Mouse (Mus musculus) monocyte, adult 5-6 weeks (primary cell): ENCODE data around the gene Macrod2. TPM values are rescaled to one million over a fixed set of nuclear protein-coding genes. Genes with fewer than 3 reads are reported as not detected.

ENCODE experiments used
- ATAC-seq: fragments of 153-309, 156-312 bp; replicated peaks from 2 replicates; pipeline ENCODE4 v1.8.0; 2017; ENCODE audit warnings: mild to moderate bottlenecking; ENCODE audit not compliant: low TSS enrichment, insufficient number of reproducible peaks, severe bottlenecking, poor library complexity, low FRiP score
- total RNA-seq: library from RNA; stranded (forward); fragments of 200-1000, 200-491, 200-594 nt; gene quantifications from 3 replicates; pipeline ENCODE4 v1.2.3, GENCODE M21; 2017

The Macrod2 gene
- total RNA-seq, 1 experiment from 2014 or later, result 7.0 TPM

DNA sequence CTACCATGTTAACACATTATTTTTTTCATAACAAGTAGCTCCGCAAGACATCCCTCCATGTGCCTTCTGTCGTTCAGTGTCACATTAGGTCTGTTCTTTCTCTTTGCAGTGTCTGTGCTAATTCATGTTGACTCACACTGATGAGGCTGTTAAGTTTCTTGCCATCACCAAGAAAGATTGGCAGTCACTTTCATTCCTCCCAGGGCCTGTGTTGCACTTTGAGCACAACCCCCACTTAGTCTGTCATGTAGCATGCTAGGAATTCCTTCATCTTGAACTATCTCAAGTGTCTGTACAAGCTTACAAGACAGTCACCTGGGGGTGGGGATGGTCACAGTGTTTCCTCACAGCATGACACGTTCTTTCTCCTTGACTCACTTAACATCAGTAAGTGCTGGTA lies 696.2 kb downstream of the Macrod2 start:
- no peak for ATAC-seq

DNA sequence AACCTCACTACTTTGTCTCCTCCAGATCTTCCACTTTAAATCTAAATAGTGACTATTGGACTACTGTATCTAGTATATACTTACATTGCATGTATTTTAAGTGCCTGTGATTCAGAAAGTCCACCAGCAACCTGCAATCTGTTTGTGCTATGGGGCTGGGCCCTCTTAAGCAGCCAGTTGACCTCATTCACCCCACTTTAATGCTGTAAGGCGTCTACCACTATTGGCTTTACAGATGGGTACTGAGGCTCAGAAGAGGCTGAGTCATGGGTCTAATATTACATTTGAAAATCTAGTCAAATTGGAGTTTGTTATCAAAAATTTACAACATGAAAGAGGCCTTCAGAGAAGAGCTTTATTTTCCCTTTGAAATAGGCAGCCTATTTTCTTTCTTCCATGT lies 722.5 kb downstream of the Macrod2 start:
- no peak for ATAC-seq

DNA sequence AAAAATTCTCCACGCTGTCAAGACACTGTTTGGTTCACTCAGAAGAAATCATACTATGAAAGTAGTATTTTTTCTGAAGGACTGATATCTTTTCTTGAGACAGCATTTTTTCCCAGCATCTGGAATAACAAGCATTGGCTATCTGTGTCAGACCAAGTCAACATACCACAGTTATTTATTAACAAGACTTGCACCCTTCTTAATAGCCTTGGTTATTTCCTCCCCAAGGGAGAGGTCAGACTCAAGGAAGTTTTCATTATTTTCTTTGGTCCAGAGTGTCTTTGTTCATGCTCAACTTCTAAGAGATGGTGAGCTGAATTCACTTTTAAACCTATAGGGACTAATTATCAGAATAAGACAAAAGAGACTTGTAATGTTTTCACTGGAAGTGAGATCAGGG lies 728.8 kb downstream of the Macrod2 start:
- no peak for ATAC-seq

DNA sequence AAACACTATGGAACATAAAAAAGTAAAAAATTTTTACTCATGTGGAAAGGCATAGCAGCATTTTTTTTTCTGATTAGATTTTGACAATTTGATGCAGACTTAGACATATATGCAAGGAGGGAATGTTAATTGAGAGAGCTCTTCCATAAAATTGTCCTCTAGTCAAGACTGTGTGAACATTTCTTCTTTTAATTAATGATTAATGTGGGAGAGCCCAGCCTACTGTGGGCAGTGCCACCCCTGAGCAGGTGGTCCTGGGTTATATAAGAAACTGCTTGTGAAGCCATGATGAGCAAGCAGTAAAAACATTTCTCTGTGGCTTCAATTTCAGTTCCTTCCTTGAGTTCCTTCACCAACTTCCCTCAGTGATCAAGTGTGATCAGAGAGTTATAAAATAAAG lies 730.5 kb downstream of the Macrod2 start:
- ATAC-seq, result no peak

DNA sequence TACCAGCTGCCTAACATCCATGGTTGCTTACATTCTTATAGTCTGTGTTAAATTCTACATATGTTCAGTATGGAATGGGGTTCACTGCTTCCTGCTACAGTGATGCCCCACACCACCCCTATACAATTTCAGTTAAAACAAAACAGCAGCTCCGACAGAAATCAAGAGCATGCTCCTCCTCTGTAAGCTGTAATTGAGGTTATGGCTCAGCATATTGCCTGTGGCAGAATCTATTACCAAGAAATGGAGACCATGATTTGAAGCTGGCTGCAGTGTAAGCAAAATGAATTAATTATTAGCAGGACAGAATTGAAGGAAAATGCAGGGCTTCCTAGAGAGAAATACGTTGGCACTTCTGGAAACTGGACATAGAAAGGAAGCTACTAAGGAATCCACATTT lies 747.2 kb downstream of the Macrod2 start:
- ATAC-seq, result no peak

DNA sequence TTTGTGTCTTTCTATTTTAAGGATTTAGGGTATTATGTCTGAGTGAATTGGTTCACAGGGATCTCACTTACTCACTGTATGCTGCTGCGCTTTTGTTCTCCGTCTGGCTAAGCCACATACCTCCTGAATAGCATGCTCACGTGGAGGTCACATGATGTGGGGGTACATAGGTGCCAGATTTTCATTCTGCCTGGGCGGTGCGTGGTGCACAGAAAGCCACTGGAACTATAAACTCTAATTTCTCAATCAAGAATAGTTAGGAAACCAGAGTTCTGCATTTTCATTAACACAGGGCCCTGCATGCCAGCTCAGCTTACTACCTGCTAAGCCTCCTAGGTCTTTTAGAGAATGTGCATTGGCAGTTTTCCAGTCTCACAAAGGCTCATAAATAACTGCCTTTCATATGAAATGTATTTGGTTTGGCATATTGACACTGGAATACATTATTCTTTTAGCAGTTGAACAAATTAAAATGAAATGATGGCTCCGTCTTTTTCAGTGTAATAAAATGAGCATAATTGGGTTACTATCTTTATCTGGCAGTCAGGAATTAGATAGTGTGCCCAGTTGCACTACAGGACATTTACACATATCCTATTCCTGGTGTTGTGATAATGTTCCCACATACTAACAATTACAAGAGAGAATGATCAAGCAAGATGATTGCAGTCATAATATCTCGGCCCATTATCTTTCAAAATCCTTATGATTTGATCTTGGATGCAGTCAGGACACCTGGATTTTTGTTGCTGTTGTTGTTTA lies 757.1 kb downstream of the Macrod2 start:
- no peak for ATAC-seq

DNA sequence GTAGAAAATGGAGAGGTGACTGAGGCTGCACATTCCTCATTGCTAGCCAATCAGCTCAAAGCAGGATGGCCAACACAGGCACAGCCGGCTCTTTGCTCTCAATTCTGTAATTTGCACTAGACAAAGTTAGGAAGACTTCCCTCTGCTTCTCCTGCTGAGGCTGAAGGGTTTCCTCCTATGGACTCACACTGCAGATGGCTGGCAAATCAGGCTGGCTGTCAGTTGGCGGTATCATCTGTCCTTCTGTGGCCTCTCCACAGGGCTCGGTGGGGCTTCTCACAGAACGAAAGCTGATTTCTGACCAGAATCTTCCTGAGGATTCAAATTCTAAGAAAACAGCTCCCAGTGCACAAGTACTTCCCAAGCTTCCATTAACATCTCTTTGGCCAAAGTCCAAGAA lies 760.9 kb downstream of the Macrod2 start:
- no peak for ATAC-seq

DNA sequence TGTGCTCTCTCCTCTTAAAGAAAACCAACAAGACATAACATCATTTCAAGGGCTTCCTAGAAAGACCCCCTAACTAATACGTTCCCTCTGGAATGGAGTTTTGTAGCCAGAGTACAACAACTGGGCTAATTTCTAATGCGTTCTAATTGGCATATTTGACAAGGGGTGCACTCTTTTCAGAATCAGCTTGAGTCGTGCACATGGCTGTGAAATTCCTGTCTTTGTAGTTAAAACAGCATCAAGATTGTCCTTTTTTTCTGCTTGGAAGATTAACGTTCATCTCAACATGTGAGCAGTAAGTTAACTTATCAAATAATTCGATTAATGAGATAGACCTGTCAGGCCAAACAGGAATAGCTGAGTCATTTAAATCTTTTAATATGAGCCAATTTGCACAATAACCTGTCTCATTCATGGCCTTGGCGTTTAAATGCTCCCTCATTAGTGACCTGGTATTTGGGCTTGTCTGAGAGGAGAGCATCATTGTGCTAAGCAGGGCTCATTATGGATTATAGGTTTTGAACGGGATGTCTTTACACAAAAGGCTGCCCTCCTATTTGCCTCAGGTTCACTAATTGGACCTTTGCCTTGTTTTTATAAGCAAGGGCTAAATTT lies 762.0 kb downstream of the Macrod2 start:
- no peak for ATAC-seq

DNA sequence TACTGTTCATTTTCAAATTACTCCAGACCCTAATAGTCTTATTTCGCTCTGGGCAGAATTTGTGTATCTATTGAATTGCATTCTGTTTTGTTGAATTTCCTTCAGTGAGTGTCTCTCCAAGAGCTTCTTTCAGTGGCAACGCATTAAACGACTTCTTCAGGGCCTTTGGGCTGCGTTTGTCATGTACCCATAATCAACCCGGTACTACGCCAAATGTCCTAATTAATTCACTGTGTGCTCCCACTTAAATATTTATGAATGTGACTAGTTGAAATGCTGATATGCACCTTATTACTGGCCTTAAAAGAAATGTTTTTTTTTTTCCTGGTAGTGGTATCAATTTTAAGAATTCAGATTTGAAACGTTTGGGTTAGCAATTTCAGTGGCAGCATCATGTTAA lies 763.1 kb downstream of the Macrod2 start:
- no peak for ATAC-seq

DNA sequence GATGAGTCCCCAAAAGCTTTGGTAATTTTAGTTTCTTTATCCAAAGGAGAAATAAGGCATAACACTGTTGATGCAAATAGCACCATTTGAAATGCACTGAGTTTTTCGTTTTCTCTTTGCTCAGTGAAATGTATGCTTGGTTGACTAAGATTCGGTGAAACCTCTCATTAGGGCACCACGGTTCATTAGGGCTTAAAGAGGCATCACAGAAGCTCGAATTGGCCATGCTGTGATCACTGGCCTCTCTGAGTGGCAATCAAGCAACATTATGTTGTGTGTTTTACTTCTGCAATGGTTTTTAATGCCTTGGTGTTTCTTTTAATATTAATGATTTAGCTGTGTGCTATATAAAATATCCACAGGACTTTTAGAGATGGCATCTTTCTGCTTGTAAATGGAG lies 768.8 kb downstream of the Macrod2 start:
- ATAC-seq, result no peak

DNA sequence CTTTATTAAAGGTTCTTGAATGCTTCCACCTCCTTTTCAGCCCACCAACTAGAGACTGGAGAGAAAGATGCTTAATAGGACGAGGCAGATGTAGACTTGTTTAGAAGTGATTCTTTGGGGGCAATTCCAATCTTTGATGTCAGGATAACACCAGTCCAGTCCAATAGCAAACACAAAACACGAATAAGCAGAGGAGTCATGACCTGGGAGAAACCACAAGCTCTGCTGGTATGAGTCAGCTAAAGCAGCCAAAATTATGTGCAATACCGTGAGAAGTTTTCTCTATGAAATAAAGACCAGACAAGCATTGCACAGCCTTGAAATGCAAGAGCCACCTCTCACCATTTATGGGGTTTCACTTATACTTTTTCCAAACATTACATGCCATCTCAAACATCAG lies 774.5 kb downstream of the Macrod2 start:
- no peak for ATAC-seq

DNA sequence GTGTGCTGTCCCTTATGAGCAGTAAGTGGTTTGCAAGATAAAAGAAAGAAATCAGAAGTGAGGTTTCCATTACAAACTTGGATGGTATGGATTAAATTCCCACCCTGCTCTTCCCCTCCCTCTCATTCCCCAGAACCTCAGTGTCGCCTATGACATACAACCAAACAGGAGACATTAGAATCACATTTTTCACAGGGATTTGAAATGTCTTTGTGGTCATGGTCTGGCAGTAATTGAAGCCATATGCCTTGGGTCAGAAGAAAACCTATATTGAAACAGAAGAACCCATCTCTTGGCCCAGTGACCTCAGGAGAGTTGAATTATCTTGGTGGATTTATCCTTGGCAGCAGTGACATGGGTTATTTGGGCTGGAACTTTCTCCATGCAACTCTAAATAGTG lies 778.1 kb downstream of the Macrod2 start:
- no peak for ATAC-seq

DNA sequence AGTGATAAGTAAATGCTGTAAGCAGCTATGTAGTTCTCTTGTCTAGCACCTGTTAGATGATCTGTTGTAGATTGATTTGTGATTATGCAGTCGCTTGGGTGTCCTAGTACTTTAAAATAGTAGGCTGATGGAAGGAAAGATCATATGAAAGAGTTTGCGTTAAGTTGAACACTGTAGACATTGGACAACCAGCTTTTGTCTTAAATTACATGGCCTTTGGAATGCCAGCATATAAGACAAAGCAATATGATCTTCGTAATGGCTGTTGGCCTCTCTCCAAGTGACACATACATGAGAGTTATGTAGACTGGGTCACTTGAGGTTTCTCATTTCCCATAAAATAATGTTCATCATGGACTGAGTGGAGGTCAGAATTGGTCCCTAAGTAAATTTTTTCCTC lies 778.5 kb downstream of the Macrod2 start:
- no peak for ATAC-seq

DNA sequence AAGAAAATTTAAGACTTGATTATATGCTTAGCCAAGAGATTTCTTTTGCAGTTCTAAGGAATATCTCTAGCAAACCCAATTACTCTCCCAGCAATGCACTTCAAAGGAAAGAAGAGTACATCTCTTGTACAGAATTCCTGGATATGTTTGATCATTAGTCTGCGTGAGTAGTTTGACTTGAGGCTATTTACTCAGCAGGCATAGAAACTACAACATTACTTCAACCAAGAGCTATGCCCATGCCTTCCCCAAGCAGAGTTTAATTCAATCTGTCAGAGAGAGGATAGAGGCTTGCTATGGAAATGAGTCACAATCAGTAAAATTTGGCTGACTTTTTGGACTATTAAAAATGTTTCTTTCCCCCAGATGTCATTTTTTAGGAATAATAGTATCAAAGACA lies 785.5 kb downstream of the Macrod2 start:
- no peak for ATAC-seq

DNA sequence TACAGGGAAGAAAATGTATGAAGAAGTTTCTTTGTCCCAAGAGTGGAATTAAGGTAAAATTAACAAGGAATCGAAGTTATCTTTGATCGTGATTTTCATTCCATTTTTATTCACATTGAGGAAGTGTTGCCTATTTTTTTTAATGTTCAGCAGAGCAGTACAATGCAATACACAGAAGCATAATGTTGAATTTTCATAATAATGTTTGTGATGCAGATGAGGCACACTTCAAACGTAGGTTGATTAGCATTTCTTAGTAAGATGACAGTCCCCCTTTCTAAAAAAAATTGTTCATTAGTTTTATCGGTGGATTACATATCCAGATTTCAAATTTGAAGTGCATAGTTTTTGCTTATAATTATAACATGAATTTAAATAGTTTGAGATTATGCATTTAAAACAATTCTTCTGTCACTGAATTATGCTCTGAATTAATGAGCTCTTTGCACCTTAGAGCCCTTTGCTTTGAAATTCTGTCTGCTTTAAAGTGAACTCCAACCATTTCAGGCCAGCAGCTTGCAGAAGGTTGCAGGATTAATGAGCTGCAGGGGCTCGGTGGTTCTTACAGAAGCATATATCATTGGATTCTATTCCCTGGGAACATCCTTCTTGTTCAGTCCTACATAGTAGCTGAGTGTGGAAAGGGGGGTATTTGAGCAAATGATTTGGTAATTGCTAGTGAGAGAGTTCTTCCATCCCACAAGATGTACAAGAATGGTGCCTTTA lies 787.1 kb downstream of the Macrod2 start:
- ATAC-seq, result no peak

DNA sequence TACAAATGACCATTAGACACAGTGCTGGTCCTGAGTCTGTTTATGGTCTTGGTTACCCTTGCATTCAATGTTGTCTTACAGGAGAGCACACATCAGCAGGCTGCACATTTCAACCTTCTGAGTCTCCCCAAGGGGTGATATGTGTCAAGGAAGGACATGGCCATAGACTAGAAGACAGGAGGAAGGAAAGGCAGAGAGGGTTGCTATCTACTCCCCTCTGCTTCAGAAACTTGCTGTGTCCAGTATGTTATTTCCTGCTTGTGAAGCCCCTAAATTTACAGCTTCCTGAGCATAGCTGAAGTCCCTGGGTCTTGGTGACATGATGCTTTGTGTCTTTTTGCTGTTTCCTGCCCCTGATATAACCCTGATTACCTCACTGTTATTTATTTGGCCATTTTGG lies 799.4 kb downstream of the Macrod2 start:
- no peak for ATAC-seq

DNA sequence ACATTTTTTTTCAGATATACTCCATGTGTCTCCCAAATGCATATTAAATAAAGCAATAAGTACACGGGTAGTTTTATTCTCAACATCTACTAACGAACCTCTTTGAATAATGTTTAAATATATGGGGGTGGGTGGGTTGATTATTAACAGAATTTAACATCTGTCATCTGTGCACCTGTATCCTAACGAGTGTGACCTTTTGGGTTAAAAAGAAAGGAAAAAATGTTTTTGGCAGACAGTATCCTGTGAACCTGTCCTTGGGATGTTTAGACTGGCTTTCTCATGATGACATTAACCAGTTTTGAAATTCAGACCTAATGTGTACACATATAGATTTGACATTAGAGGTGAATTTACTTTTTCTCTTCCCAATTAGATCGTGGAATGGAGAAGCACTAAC lies 805.4 kb downstream of the Macrod2 start:
- ATAC-seq, result no peak

DNA sequence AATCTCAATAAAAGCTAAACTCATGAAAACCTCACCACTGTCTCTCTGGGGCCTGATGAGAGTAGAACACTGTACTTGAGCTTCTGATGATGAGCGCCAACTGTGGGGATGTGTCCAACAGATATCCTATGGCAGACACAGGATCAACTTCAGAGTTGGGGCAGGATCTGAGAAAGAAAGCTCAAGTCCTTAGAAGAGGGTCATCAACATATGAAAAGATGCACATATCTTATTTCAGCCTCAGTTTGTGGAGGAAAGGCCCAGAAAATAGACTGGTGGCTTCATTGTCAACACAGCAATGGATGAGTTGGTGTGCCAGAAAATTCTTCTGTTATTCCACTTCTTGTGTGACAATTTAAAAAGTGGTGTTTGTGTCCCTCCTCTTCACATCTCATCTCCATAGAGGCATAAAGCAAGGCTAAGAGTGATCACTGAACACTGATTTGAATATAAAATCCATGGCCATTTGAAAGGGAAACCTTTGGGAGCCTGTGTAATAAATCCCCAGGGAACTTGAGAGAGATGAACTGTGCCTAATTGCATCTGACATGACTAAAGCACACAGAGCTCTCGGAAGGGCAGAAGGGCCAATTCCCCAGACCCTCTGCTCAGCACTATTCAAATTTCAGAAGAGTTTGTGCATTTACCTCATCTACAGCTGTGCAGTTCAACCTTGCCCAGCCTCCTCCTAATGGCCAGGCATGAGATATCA lies 806.4 kb downstream of the Macrod2 start:
- ATAC-seq, result no peak

DNA sequence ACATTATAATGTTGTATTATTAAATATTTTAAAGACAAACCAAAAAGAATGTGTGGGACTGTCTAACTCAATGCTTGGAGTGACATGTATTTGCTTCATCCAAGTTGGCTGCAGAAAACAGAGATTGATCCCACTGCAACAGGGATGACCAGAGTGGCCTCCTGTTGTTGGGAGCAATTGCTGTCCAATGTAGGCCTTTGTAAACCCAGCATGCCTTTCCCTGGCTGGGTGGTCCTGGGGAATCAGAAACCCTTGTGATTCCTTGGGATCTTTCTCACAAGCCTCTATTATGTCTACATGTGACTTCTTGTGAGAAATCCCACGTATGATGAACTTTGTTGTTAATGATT lies 806.9 kb downstream of the Macrod2 start:
- no peak for ATAC-seq

DNA sequence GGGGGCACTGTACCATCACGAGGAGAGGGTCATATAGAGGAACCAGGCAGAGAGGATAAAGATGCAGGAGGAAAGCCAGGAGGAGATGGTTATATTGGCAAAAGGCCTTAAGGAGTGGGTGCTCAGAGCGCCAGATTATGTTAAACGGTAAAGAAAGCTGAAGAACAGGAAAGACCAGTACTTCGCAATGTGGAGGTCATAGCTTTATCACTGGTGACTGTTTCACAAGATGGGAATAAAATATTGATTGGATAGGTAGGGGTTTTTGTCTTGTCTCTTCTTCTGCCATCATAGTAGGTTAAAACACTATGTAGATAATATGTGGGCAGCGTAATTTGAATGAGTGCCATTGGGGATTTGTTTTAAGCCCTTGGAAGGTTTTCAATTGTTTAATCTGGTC lies 816.2 kb downstream of the Macrod2 start:
- no peak for ATAC-seq
